Mouse (Mus musculus) brain, embryonic 14.5 days (tissue): Measurements from ENCODE around the gene Hdac4.

Experiments used
- CTCF ChIP-seq: fragments of 200-500 bp; IDR thresholded peaks from 2 replicates; pipeline ENCODE4 v1.5.1; 2012; ENCODE audit warnings: inconsistent platforms, mild to moderate bottlenecking, moderate library complexity, borderline replicate concordance; ENCODE audit not compliant: insufficient read depth, insufficient read length; ENCODE audit errors: extremely low read depth
- POLR2A ChIP-seq: fragments of 200-500 bp; IDR thresholded peaks from 2 replicates; pipeline ENCODE4 v1.6.1; 2012; ENCODE audit warnings: mild to moderate bottlenecking, inconsistent platforms, borderline replicate concordance; ENCODE audit not compliant: poor library complexity, insufficient read depth, insufficient read length, severe bottlenecking; ENCODE audit errors: extremely low read depth

DNA sequence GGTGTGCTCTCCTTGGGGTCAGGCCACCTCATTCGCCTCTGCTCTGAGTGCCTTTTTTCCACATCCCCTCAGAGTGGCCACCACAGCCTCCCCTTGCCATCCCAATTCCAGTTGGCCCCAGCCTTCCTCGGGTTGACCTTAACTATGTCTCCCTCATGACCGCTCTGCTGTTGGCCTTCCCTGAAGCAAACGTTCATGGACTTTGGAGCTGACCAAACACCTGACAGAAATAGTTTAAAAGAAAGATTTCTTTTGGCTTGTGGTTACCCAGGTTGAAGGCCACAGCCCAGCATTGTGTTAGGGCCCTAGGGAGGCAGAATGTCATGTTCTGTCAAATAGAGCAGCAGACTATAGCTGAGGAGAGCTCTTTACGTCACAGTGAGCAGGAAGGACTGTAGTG lies 301.2 kb downstream of the Hdac4 start:
- TF ChIP-seq POLR2A (no peak), CTCF (no peak)
